Mouse (Mus musculus): ENCODE data around the gene Katnbl1.
A peak's percentile ranks its signal among the peaks of the same experiment; 100 is the strongest.

The Katnbl1 gene

GRCm38 (mm10) chr2:112378973-112379898 is at the start of gene Katnbl1:
TSS of gene Katnbl1 (plus strand) at chr2:112379211.
- DNase-seq, result peak; percentile 90 to 95

GRCm38 (mm10) chr2:112332051-112332898 is 46.7 kb upstream of the Katnbl1 start:
- no peak for DNase-seq

- no peak for DNase-seq
Observed at GRCm38 (mm10) chr2:112337211-112337610, 41.8 kb upstream of the Katnbl1 start.

GRCm38 (mm10) chr2:112339736-112340135 is 39.3 kb upstream of the Katnbl1 start:
- no peak for DNase-seq

- no peak for DNase-seq
Observed at GRCm38 (mm10) chr2:112341117-112341516, 37.9 kb upstream of the Katnbl1 start.

- DNase-seq, result no peak
Observed at GRCm38 (mm10) chr2:112348246-112348645, 30.8 kb upstream of the Katnbl1 start.

GRCm38 (mm10) chr2:112353685-112354455 is 25.1 kb upstream of the Katnbl1 start:
- no peak for DNase-seq

GRCm38 (mm10) chr2:112359611-112360010 is 19.4 kb upstream of the Katnbl1 start:
- no peak for DNase-seq

GRCm38 (mm10) chr2:112360012-112360780 is 18.8 kb upstream of the Katnbl1 start:
- DNase-seq, result no peak

GRCm38 (mm10) chr2:112360781-112361169 is 18.2 kb upstream of the Katnbl1 start:
- DNase-seq, result no peak

- DNase-seq, result peak in 1 of 2 experiments; percentile 9
Observed at GRCm38 (mm10) chr2:112367222-112367621, 11.8 kb upstream of the Katnbl1 start.

GRCm38 (mm10) chr2:112367726-112368673 is 11.0 kb upstream of the Katnbl1 start, which contains the start of gene Emc4:
TSS of gene Emc4 (minus strand) at chr2:112368027.
- DNase-seq, result peak; percentile 93 to 96

GRCm38 (mm10) chr2:112369941-112370340 is 9.1 kb upstream of the Katnbl1 start:
- DNase-seq, result no peak

- DNase-seq, result no peak
Observed at GRCm38 (mm10) chr2:112373141-112373540, 5.9 kb upstream of the Katnbl1 start.

- DNase-seq, result no peak
Observed at GRCm38 (mm10) chr2:112374610-112375009, 4.4 kb upstream of the Katnbl1 start.

GRCm38 (mm10) chr2:112380131-112380530 is 1.1 kb downstream of the Katnbl1 start:
- no peak for DNase-seq

- no peak for DNase-seq
Observed at GRCm38 (mm10) chr2:112381219-112381618, 2.2 kb downstream of the Katnbl1 start.

GRCm38 (mm10) chr2:112390843-112391242 is 11.8 kb downstream of the Katnbl1 start:
- no peak for DNase-seq

GRCm38 (mm10) chr2:112391346-112392000 is 12.5 kb downstream of the Katnbl1 start:
- DNase-seq, result no peak

GRCm38 (mm10) chr2:112392689-112393088 is 13.7 kb downstream of the Katnbl1 start:
- DNase-seq, result no peak

Measured in cerebellum, postnatal 36 days (tissue).